Comparison of ENCODE assay signal across 22 mouse cellular contexts in the genomic region with DNA sequence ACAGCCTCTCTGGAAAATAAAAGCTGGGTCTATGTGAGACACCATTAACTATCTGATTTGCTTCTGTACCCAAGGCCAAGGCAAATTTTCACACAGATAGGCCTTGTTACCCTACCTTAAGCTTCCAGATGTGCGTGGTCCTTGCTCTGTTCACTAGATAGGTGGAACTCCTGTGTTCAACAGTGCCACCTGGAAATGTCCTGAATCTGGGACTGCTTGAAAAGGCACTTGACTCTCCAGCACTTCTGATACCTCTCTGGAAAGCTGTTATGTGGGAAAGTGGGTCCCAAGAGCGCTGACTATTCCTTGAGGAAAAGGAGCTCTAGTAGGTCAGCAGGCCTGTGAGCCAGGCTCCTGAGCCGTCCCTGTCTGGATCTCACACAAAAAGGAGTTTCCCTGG. TPM values are rescaled to one million over a fixed set of nuclear protein-coding genes. Genes with fewer than 3 reads are reported as not detected.
DNase-seq lines count a peak whose midpoint lies in the region; ATAC-seq and TF ChIP-seq lines count a peak whose summit lies in the region.
"Had no signal": no experiment of that assay in that cellular context is flagged by ENCODE, and none has a peak within 500 bp of the region (broad histone marks: within the 10 kb centered on the region; RNA-seq: fewer than 3 reads in every experiment).

No protein-coding gene starts in this region.

- no peak for ATAC-seq in limb, embryonic 12.5 days (ENCODE audit: insufficient number of reproducible peaks, insufficient read depth, low FRiP score, low TSS enrichment, low read depth)
- no peak for ATAC-seq in megakaryocyte progenitor cell, adult 5-6 weeks (replicated peaks; ENCODE audit: poor library complexity)
- ATAC-seq: forebrain, embryonic 13.5 days; hindbrain, embryonic 16.5 days; liver, postnatal 0 days had no signal

- no peaks in the 10 kb centered on the region for H3K9me3 ChIP-seq in limb, embryonic 12.5 days
- H3K9me3 ChIP-seq: forebrain, embryonic 13.5 days; midbrain, embryonic 12.5 days had no signal

- peak overlapping the region; percentile 96 for H3K4me2 ChIP-seq in limb, embryonic 12.5 days
- H3K4me2 ChIP-seq: forebrain, embryonic 13.5 days; midbrain, embryonic 12.5 days had no signal

- intact Hi-C loops in gastrocnemius, adult 2 months (cut with DNase I) = no loop called here
- intact Hi-C loops in gastrocnemius, postnatal 14 days (cut with DNase I; ENCODE audit: low total_unique reads) = no loop called here

- WGBS in limb, embryonic 12.5 days = 8% methylated on average over 3 of the region's 3 CpGs

- peaks cover 38% of the 10 kb centered on the region for H3K36me3 ChIP-seq in limb, embryonic 12.5 days
- H3K36me3 ChIP-seq: midbrain, embryonic 12.5 days had no signal

- no peak for DNase-seq in gastrocnemius, adult 2 months
- DNase-seq in gastrocnemius, postnatal 14 days = no peak
- DNase-seq in urinary bladder, adult 2 months (ENCODE audit: low spot score) = peak; percentile 26
- no peak for DNase-seq in urinary bladder, postnatal 25 days (ENCODE audit: low spot score)
- DNase-seq in lung, postnatal 25 days (ENCODE audit: low spot score) = no peak
- DNase-seq in cerebellum, postnatal 25 days = no peak
- DNase-seq: adrenal gland, postnatal 14 days; cerebellum, adult 8-10 months; liver, postnatal 0 days; lung, postnatal 36 days; spleen, adult 18-20 months had no signal

- peaks cover 35% of the 10 kb centered on the region for H3K4me1 ChIP-seq in limb, embryonic 12.5 days (replicated peaks)

- H3K27me3 ChIP-seq in limb, embryonic 12.5 days = peaks cover 3% of the 10 kb centered on the region; the same call in 1 of the 2 replicates
- H3K27me3 ChIP-seq: CH12.LX had no signal

- no peak for TF ChIP-seq CTCF in gastrocnemius, adult 2 months (IDR thresholded peaks at IDR 0.05)

- H3K9ac ChIP-seq in limb, embryonic 12.5 days (replicated peaks) = peak overlapping the region; percentile 100
- H3K9ac ChIP-seq: forebrain, embryonic 13.5 days; liver, postnatal 0 days; midbrain, embryonic 12.5 days had no signal

- H3K27ac ChIP-seq in gastrocnemius, adult 2 months = peak overlapping the region; percentile 93
- peak overlapping the region; percentile 100 for H3K27ac ChIP-seq in limb, embryonic 12.5 days
- H3K27ac ChIP-seq: forebrain, embryonic 13.5 days; midbrain, embryonic 12.5 days had no signal

- H3K4me3 ChIP-seq in gastrocnemius, adult 2 months = peak overlapping the region; percentile 73
- peak overlapping the region; percentile 99 for H3K4me3 ChIP-seq in limb, embryonic 12.5 days (replicated peaks)
- H3K4me3 ChIP-seq: forebrain, embryonic 13.5 days; midbrain, embryonic 12.5 days had no signal

RNA-seq across cellular contexts. Expression of a gene that starts 3.8 kb away (rescaled TPM):
- 10 to 100 TPM; 17.4 to 17.7 TPM for total RNA-seq in gastrocnemius, adult 2 months (2021)
- total RNA-seq in gastrocnemius, postnatal 14 days (2021) = 10 to 100 TPM; 16.3 to 22.7 TPM
- 79.4 and 93.6 TPM in 2 replicates for polyA plus RNA-seq in urinary bladder, adult 2 months (2012; rRNA removed)
- 272 and 294 TPM in 2 replicates for polyA plus RNA-seq in limb, embryonic 12.5 days (2016; fragmentation: Nextera tagmentation; extraction: Ambion mirVana)
- total RNA-seq in megakaryocyte progenitor cell, adult 5-6 weeks (2015) = 0.12 and 0.24 TPM in 2 replicates
- 0.30 TPM in 1 of 2 replicates, not detected in the other for total RNA-seq in megakaryocyte progenitor cell, adult 5-6 weeks (2017)
- total RNA-seq: heart, postnatal 25 days; layer of hippocampus, postnatal 25 days; left cerebral cortex, postnatal 25 days had no signal
- polyA plus RNA-seq: hindbrain, embryonic 16.5 days; liver, postnatal 0 days; midbrain, embryonic 12.5 days had no signal

RNA-seq across cellular contexts. Expression of a gene that starts 5.9 kb away (rescaled TPM):
- 1 to 10 TPM; 7.5 to 8.8 TPM for total RNA-seq in gastrocnemius, adult 2 months (2021)
- 1 to 10 TPM; 7.8 to 8.3 TPM for total RNA-seq in gastrocnemius, postnatal 14 days (2021)
- polyA plus RNA-seq in urinary bladder, adult 2 months (2012; rRNA removed) = 48.1 and 60.0 TPM in 2 replicates
- 74.7 and 77.4 TPM in 2 replicates for polyA plus RNA-seq in limb, embryonic 12.5 days (2016; fragmentation: Nextera tagmentation; extraction: Ambion mirVana)
- total RNA-seq in megakaryocyte progenitor cell, adult 5-6 weeks (2015) = 8.1 and 10.7 TPM in 2 replicates
- 23.4 and 24.9 TPM in 2 replicates for total RNA-seq in megakaryocyte progenitor cell, adult 5-6 weeks (2017)
- total RNA-seq: heart, postnatal 25 days; layer of hippocampus, postnatal 25 days; left cerebral cortex, postnatal 25 days had no signal
- polyA plus RNA-seq: forebrain, embryonic 13.5 days; midbrain, embryonic 12.5 days had no signal

RNA-seq across cellular contexts. Expression of a gene that starts 8.8 kb away (rescaled TPM):
- total RNA-seq in gastrocnemius, adult 2 months (2021) = 1 to 10 TPM; 1.0 to 4.3 TPM
- total RNA-seq in gastrocnemius, postnatal 14 days (2021) = 1 to 10 TPM; 1.5 to 4.0 TPM
- polyA plus RNA-seq in urinary bladder, adult 2 months (2012; rRNA removed) = 25.4 and 29.2 TPM in 2 replicates
- 88.2 and 96.8 TPM in 2 replicates for polyA plus RNA-seq in limb, embryonic 12.5 days (2016; fragmentation: Nextera tagmentation; extraction: Ambion mirVana)
- not detected in 2 replicates for total RNA-seq in megakaryocyte progenitor cell, adult 5-6 weeks (2015)
- total RNA-seq in megakaryocyte progenitor cell, adult 5-6 weeks (2017) = 0.10 TPM in 1 of 2 replicates, not detected in the other
- total RNA-seq: adrenal gland, postnatal 14 days; CH12.LX; heart, postnatal 25 days; layer of hippocampus, postnatal 25 days; left cerebral cortex, postnatal 25 days had no signal
- polyA plus RNA-seq: hindbrain, embryonic 16.5 days; large intestine, adult 2 months; liver, postnatal 0 days; midbrain, embryonic 12.5 days; stomach, embryonic 16.5 days had no signal

RNA-seq across cellular contexts. Expression of a gene that starts 15.2 kb away (rescaled TPM):
- total RNA-seq in gastrocnemius, adult 2 months (2021) = 1 to 10 TPM; 4.7 to 5.0 TPM
- total RNA-seq in gastrocnemius, postnatal 14 days (2021) = 1 to 10 TPM; 6.3 to 7.3 TPM
- 27.6 and 28.6 TPM in 2 replicates for polyA plus RNA-seq in urinary bladder, adult 2 months (2012; rRNA removed)
- 11.7 and 13.8 TPM in 2 replicates for polyA plus RNA-seq in limb, embryonic 12.5 days (2016; fragmentation: Nextera tagmentation; extraction: Ambion mirVana)
- 11.4 and 15.7 TPM in 2 replicates for total RNA-seq in megakaryocyte progenitor cell, adult 5-6 weeks (2015)
- total RNA-seq in megakaryocyte progenitor cell, adult 5-6 weeks (2017) = 5.5 and 8.2 TPM in 2 replicates
- total RNA-seq: layer of hippocampus, postnatal 25 days; left cerebral cortex, postnatal 25 days had no signal
- polyA plus RNA-seq: forebrain, embryonic 13.5 days; midbrain, embryonic 12.5 days had no signal

RNA-seq across cellular contexts. Expression of a gene that starts 23.7 kb away (rescaled TPM):
- under 1 TPM in 1 of 2 experiments, not detected in 1; 0.82 TPM for total RNA-seq in gastrocnemius, adult 2 months (2021)
- total RNA-seq in gastrocnemius, postnatal 14 days (2021) = under 1 TPM in 1 of 2 experiments, not detected in 1; 0.51 TPM
- 0.88 and 1.2 TPM in 2 replicates for polyA plus RNA-seq in urinary bladder, adult 2 months (2012; rRNA removed)
- polyA plus RNA-seq in limb, embryonic 12.5 days (2016; fragmentation: Nextera tagmentation; extraction: Ambion mirVana) = 2.1 TPM in 1 of 2 replicates, not detected in the other
- not detected in 2 replicates for total RNA-seq in megakaryocyte progenitor cell, adult 5-6 weeks (2015)
- total RNA-seq in megakaryocyte progenitor cell, adult 5-6 weeks (2017) = 0.84 TPM in 1 of 2 replicates, not detected in the other
- total RNA-seq: CH12.LX; heart, postnatal 25 days; layer of hippocampus, postnatal 25 days; left cerebral cortex, postnatal 25 days had no signal
- polyA plus RNA-seq: forebrain, embryonic 13.5 days; hindbrain, embryonic 16.5 days; liver, postnatal 0 days; midbrain, embryonic 12.5 days; stomach, embryonic 16.5 days had no signal

Comparison
In these comparisons a context has a peak if more than half of its experiments do, and no peak if none do; other contexts are left out.
1. RNA of a gene that starts 3.8 kb away (total RNA-seq): 16.3 to 22.7 TPM in gastrocnemius, postnatal 14 days and 17.4 to 17.7 TPM in gastrocnemius, adult 2 months; 0.12 to 0.30 TPM in megakaryocyte progenitor cell, adult 5-6 weeks; every median in the first group is over 10 times any median in the second.